Mouse (Mus musculus) forebrain, embryonic 16.5 days (tissue): ENCODE data around the gene H2afj. TPM values are rescaled to one million over a fixed set of nuclear protein-coding genes. Genes with fewer than 3 reads are reported as not detected.

Experiments
- ATAC-seq: fragments of 200-750 bp; cut with Nextera tagmentation; 2 replicates; pipeline ENCODE4 v1.8.0; 2017; ENCODE audit warnings: mild to moderate bottlenecking, moderate library complexity
- H3K27ac ChIP-seq: fragments of 300-500 bp; sonication (generic); 2 replicates; pipeline ENCODE4 v1.5.1; 2014; ENCODE audit warnings: low read length, control low read depth
- H3K27me3 ChIP-seq: fragments of 300-500 bp; sonication (generic); replicated peaks from 2 replicates; pipeline ENCODE4 v1.6.1; 2014; ENCODE audit warnings: low read length; ENCODE audit not compliant: control insufficient read depth, insufficient read depth
- H3K36me3 ChIP-seq: fragments of 300-500 bp; sonication (generic); 2 replicates; pipeline ENCODE4 v1.6.1; 2014; ENCODE audit not compliant: control insufficient read depth, insufficient read depth
- H3K4me1 ChIP-seq: fragments of 300-500 bp; sonication (generic); replicated peaks from 2 replicates; pipeline ENCODE4 v1.6.1; 2014; ENCODE audit warnings: low read length; ENCODE audit not compliant: control insufficient read depth, insufficient read depth
- H3K4me2 ChIP-seq: fragments of 300-500 bp; sonication (generic); 2 replicates; pipeline ENCODE4 v1.6.1; 2014; ENCODE audit warnings: mild to moderate bottlenecking, low read length, control low read depth
- H3K4me3 ChIP-seq: fragments of 300-500 bp; sonication (generic); replicated peaks from 2 replicates; pipeline ENCODE4 v1.5.1; 2014; ENCODE audit warnings: mild to moderate bottlenecking, low read length, control low read depth
- H3K9ac ChIP-seq: fragments of 300-500 bp; sonication (generic); replicated peaks from 2 replicates; pipeline ENCODE4 v1.6.1; 2014; ENCODE audit warnings: low read depth, low read length, control low read depth
- H3K9me3 ChIP-seq: fragments of 300-500 bp; sonication (generic); 2 replicates; pipeline ENCODE4 v1.6.1; 2016; ENCODE audit warnings: low read length; ENCODE audit not compliant: control insufficient read depth
- WGBS: fragments of 180-500 bp; shearing (Covaris S2); extraction: QIAGEN DNeasy Blood & Tissue Kit; methylation state at CpG from one replicate; pipeline ENCODE4 v1.1.7; 2014; 5-methylcytosine and 5-hydroxymethylcytosine counted together
- polyA plus RNA-seq: library from polyadenylated mRNA; unstranded; fragments of >200 nt; fragmentation: Nextera tagmentation; extraction: Ambion mirVana; gene quantifications from 2 replicates; pipeline ENCODE4 v1.2.1, GENCODE M21; 2015

The H2afj gene
- polyA plus RNA-seq, 1 experiment from 2014 or later = 107 TPM

- Histone ChIP-seq H3K36me3 (peaks cover 42% of the 10 kb centered on the region), H3K9me3 (no peaks in the 10 kb centered on the region)
- 43% methylated on average over 4 of the region's 4 CpGs for WGBS
Observed at GRCm38 (mm10) chr6:136813117-136813516, 5.1 kb downstream of the H2afj start.

GRCm38 (mm10) chr6:136815381-136815780, 7.3 kb downstream of the H2afj start:
- H3K4me2 ChIP-seq = no peak overlapping the region
- WGBS = 93% methylated on average over 7 of the region's 7 CpGs
- H3K36me3 ChIP-seq = peaks cover 47% of the 10 kb centered on the region
- H3K27ac ChIP-seq = no peak overlapping the region
- H3K9me3 ChIP-seq = no peaks in the 10 kb centered on the region
- H3K4me1 ChIP-seq = no peaks in the 10 kb centered on the region
- no peak for ATAC-seq
- no peaks in the 10 kb centered on the region for H3K27me3 ChIP-seq
- H3K4me3 ChIP-seq = no peak overlapping the region
- no peak overlapping the region for H3K9ac ChIP-seq

More at GRCm38 (mm10) chr6:136813117-136813516, 5.1 kb downstream of the H2afj start:
- Histone ChIP-seq H3K27ac (no peak overlapping the region), H3K4me3 (no peak overlapping the region), H3K27me3 (no peaks in the 10 kb centered on the region), H3K9ac (no peak overlapping the region), H3K4me2 (no peak overlapping the region), H3K4me1 (peaks cover 15% of the 10 kb centered on the region)
- no peak for ATAC-seq

GRCm38 (mm10) chr6:136816826-136817225, 8.8 kb downstream of the H2afj start:
- peaks cover 60% of the 10 kb centered on the region for H3K36me3 ChIP-seq
- H3K27me3 ChIP-seq = no peaks in the 10 kb centered on the region
- WGBS = 91% methylated on average over 19 of the region's 21 CpGs
- ATAC-seq = no peak
- no peaks in the 10 kb centered on the region for H3K4me1 ChIP-seq
- H3K9me3 ChIP-seq = no peaks in the 10 kb centered on the region
- no peak overlapping the region for H3K4me2 ChIP-seq
- no peak overlapping the region for H3K9ac ChIP-seq
- peak overlapping the region; percentile 42; the same call in 1 of the 2 replicates for H3K27ac ChIP-seq
- no peak overlapping the region for H3K4me3 ChIP-seq

GRCm38 (mm10) chr6:136817549-136817948, 9.5 kb downstream of the H2afj start:
- WGBS = 74% methylated on average over 3 of the region's 3 CpGs
- Histone ChIP-seq H3K27ac (0 out of 2 replicates have a peak overlapping the region, but pooled peaks have one; percentile 1), H3K4me3 (no peak overlapping the region), H3K9ac (no peak overlapping the region), H3K4me1 (no peaks in the 10 kb centered on the region), H3K4me2 (no peak overlapping the region), H3K9me3 (no peaks in the 10 kb centered on the region), H3K36me3 (peaks cover 60% of the 10 kb centered on the region), H3K27me3 (no peaks in the 10 kb centered on the region)
- peak; percentile 72 for ATAC-seq

- no peaks in the 10 kb centered on the region for H3K27me3 ChIP-seq
- no peak overlapping the region for H3K4me2 ChIP-seq
- no peak overlapping the region for H3K9ac ChIP-seq
- WGBS = 97% methylated on average over 21 of the region's 21 CpGs
- H3K4me1 ChIP-seq = no peaks in the 10 kb centered on the region
- no peak overlapping the region for H3K27ac ChIP-seq
- peaks cover 62% of the 10 kb centered on the region for H3K36me3 ChIP-seq
- ATAC-seq = no peak
- H3K9me3 ChIP-seq = no peaks in the 10 kb centered on the region
- no peak overlapping the region for H3K4me3 ChIP-seq
Observed at GRCm38 (mm10) chr6:136820381-136820780, 12.3 kb downstream of the H2afj start.

GRCm38 (mm10) chr6:136821086-136821485, 13.0 kb downstream of the H2afj start:
- Histone ChIP-seq H3K4me1 (no peaks in the 10 kb centered on the region), H3K9ac (no peak overlapping the region), H3K4me2 (no peak overlapping the region), H3K27ac (no peak overlapping the region), H3K4me3 (no peak overlapping the region), H3K9me3 (no peaks in the 10 kb centered on the region), H3K36me3 (peaks cover 57% of the 10 kb centered on the region), H3K27me3 (no peaks in the 10 kb centered on the region)
- 94% methylated on average over 18 of the region's 18 CpGs for WGBS
- ATAC-seq = no peak

GRCm38 (mm10) chr6:136824987-136825386, 16.9 kb downstream of the H2afj start:
- Histone ChIP-seq H3K9ac (no peak overlapping the region), H3K9me3 (no peaks in the 10 kb centered on the region), H3K36me3 (peaks cover 42% of the 10 kb centered on the region), H3K4me2 (no peak overlapping the region), H3K27me3 (no peaks in the 10 kb centered on the region), H3K4me1 (peaks cover 8% of the 10 kb centered on the region), H3K4me3 (no peak overlapping the region), H3K27ac (no peak overlapping the region)
- ATAC-seq = no peak
- WGBS = 96% methylated on average over 8 of the region's 8 CpGs

- Histone ChIP-seq H3K4me2 (peak overlapping the region; percentile 84), H3K4me3 (peak overlapping the region; percentile 100), H3K27ac (no peak overlapping the region; the same call in 1 of the 2 replicates), H3K9ac (peak overlapping the region; percentile 97), H3K4me1 (peaks cover 8% of the 10 kb centered on the region), H3K9me3 (no peaks in the 10 kb centered on the region), H3K27me3 (no peaks in the 10 kb centered on the region), H3K36me3 (peaks cover 21% of the 10 kb centered on the region)
- no peak for ATAC-seq
- WGBS = 17% methylated on average over 7 of the region's 7 CpGs
Observed at GRCm38 (mm10) chr6:136827116-136827515, 19.1 kb downstream of the H2afj start.

- Histone ChIP-seq H3K27me3 (no peaks in the 10 kb centered on the region), H3K9me3 (no peaks in the 10 kb centered on the region), H3K9ac (peak within 1 kb of the TSS; percentile 97), H3K4me3 (peak within 1 kb of the TSS; percentile 100), H3K4me1 (peaks cover 8% of the 10 kb centered on the region), H3K4me2 (peak within 1 kb of the TSS; percentile 84), H3K36me3 (peaks cover 18% of the 10 kb centered on the region), H3K27ac (peak within 1 kb of the TSS; percentile 91)
- under 1% methylated on average over 34 of the region's 34 CpGs for WGBS
- ATAC-seq = no peak
Observed at GRCm38 (mm10) chr6:136827516-136827880, 19.5 kb downstream of the H2afj start, which contains the start of gene BC049715. BC049715 (plus strand) TSS chr6:136827626.
